Mouse (Mus musculus) forebrain, embryonic 14.5 days (tissue): ENCODE data around the gene Dapk3. TPM values are rescaled to one million over a fixed set of nuclear protein-coding genes. Genes with fewer than 3 reads are reported as not detected.

ENCODE experiments used
- ATAC-seq: fragments of 200-750 bp; cut with Nextera tagmentation; 2 replicates; pipeline ENCODE4 v1.8.0; 2017; ENCODE audit warnings: mild to moderate bottlenecking, moderate library complexity
- DNase-seq: peaks from one replicate; pipeline ENCODE4 v3.0.0-alpha.2; 2015; ENCODE audit warnings: low spot score
- H3K27ac ChIP-seq: fragments of 300-500 bp; sonication (generic); 2 replicates; pipeline ENCODE4 v1.5.1; 2014; ENCODE audit warnings: low read depth, mild to moderate bottlenecking, control low read depth, low read length, moderate library complexity
- H3K27me3 ChIP-seq: fragments of 300-500 bp; sonication (generic); replicated peaks from 2 replicates; pipeline ENCODE4 v1.6.1; 2014; ENCODE audit warnings: low read length, control low read depth, mixed read lengths; ENCODE audit not compliant: control insufficient read depth, insufficient read depth
- H3K36me3 ChIP-seq: fragments of 300-500 bp; sonication (generic); 2 replicates; pipeline ENCODE4 v1.6.1; 2014; ENCODE audit warnings: low read length, control low read depth; ENCODE audit not compliant: control insufficient read depth, insufficient read depth
- H3K4me1 ChIP-seq: fragments of 300-500 bp; sonication (generic); 2 replicates; pipeline ENCODE4 v1.6.1; 2014; ENCODE audit warnings: antibody characterized with exemption, low read length, control low read depth; ENCODE audit not compliant: control insufficient read depth, insufficient read depth
- H3K4me2 ChIP-seq: fragments of 300-500 bp; sonication (generic); 2 replicates; pipeline ENCODE4 v1.6.1; 2014; ENCODE audit warnings: mild to moderate bottlenecking, control low read depth, low read length
- H3K4me3 ChIP-seq: fragments of 300-500 bp; sonication (generic); 2 replicates; pipeline ENCODE4 v1.5.1; 2014; ENCODE audit warnings: low read depth, low read length, control low read depth
- H3K9ac ChIP-seq: fragments of 300-500 bp; sonication (generic); 2 replicates; pipeline ENCODE4 v1.6.1; 2014; ENCODE audit warnings: mild to moderate bottlenecking, low read length, control low read depth, moderate library complexity
- H3K9me3 ChIP-seq: fragments of 300-500 bp; sonication (generic); replicated peaks from 2 replicates; pipeline ENCODE4 v1.6.1; 2016; ENCODE audit warnings: low read length, control low read depth, mixed read lengths; ENCODE audit not compliant: control insufficient read depth
- WGBS: fragments of 180-500 bp; shearing (Covaris S2); extraction: QIAGEN DNeasy Blood & Tissue Kit; methylation state at CpG from one replicate; pipeline ENCODE4 v1.1.7; 2014; 5-methylcytosine and 5-hydroxymethylcytosine counted together
- polyA plus RNA-seq: library from polyadenylated mRNA; unstranded; fragments of >200 nt; fragmentation: Nextera tagmentation; extraction: Ambion mirVana; gene quantifications from 2 replicates; pipeline ENCODE4 v1.2.1, GENCODE M21; 2014

Gene Dapk3
- polyA plus RNA-seq, 1 experiment from 2014 or later = 49.0 TPM

DNA sequence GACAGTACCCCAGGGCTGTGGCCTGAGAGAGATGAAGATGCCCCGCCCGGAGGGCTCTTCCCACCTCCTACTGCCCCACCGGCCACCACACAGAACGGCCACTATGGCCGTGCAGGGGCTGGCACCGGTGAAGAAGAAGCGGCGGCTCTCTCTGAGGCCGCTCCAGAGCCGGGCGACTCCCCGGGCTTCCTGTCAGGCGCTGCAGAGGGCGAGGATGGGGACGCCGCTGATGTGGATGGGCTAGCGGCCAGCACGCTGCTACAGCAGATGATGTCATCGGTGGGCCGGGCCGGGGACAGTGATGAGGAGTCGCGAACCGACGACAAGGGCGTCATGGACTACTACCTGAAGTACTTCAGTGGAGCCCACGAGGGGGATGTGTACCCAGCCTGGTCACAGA, 38.1 kb upstream of the Dapk3 start:
- WGBS = 93% methylated on average over 27 of the region's 27 CpGs

GRCm38 (mm10) chr10:81145307-81145706, 37.5 kb upstream of the Dapk3 start:
- Histone ChIP-seq H3K36me3 (peaks cover 71% of the 10 kb centered on the region), H3K27ac (no peak overlapping the region), H3K27me3 (no peaks in the 10 kb centered on the region), H3K4me2 (no peak overlapping the region), H3K9me3 (no peaks in the 10 kb centered on the region), H3K9ac (no peak overlapping the region), H3K4me3 (no peak overlapping the region), H3K4me1 (no peaks in the 10 kb centered on the region; the same call in 1 of the 2 replicates)
- WGBS = 88% methylated on average over 6 of the region's 6 CpGs
- ATAC-seq (no peak), DNase-seq (no peak)

More for the DNA sequence above, 38.1 kb upstream of the Dapk3 start:
- Histone ChIP-seq H3K27me3 (no peaks in the 10 kb centered on the region), H3K9ac (no peak overlapping the region), H3K4me1 (no peaks in the 10 kb centered on the region; the same call in 1 of the 2 replicates), H3K27ac (no peak overlapping the region), H3K36me3 (peaks cover 65% of the 10 kb centered on the region), H3K4me2 (no peak overlapping the region), H3K9me3 (no peaks in the 10 kb centered on the region), H3K4me3 (no peak overlapping the region)
- no peak for ATAC-seq
- no peak for DNase-seq

- 91% methylated on average over 7 of the region's 7 CpGs for WGBS
Observed at GRCm38 (mm10) chr10:81145778-81146177, 37.0 kb upstream of the Dapk3 start.

DNA sequence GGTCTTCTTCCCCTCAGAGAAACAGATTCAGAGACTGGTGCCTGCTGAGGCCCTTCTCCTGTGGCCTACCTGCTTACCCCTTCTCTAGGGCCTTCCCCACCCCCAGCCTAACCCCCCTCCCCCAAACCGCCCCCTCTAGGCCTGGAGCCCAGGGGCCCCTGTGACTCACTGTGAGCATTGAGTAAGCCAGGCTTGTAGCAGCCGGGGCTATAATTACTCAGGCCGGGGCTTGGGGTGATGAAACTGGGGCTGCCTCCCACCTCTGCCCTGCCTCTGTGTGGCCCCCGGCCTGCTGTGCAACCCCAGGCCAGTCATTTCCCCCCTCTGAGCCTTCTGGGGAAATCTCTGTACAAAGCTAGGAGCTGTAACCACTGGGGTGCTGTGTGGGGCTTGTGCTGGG, 36.5 kb upstream of the Dapk3 start:
- H3K36me3 ChIP-seq = peaks cover 76% of the 10 kb centered on the region
- H3K9me3 ChIP-seq = no peaks in the 10 kb centered on the region
- ATAC-seq = no peak
- H3K27me3 ChIP-seq = no peaks in the 10 kb centered on the region
- no peak overlapping the region for H3K27ac ChIP-seq
- WGBS = 72% methylated on average over 4 of the region's 4 CpGs
- no peak overlapping the region for H3K9ac ChIP-seq
- H3K4me2 ChIP-seq = no peak overlapping the region
- H3K4me3 ChIP-seq = no peak overlapping the region
- no peaks in the 10 kb centered on the region; the same call in 1 of the 2 replicates for H3K4me1 ChIP-seq
- DNase-seq = no peak

More at GRCm38 (mm10) chr10:81145778-81146177, 37.0 kb upstream of the Dapk3 start:
- H3K9me3 ChIP-seq = no peaks in the 10 kb centered on the region
- no peaks in the 10 kb centered on the region for H3K27me3 ChIP-seq
- no peak overlapping the region for H3K4me3 ChIP-seq
- no peaks in the 10 kb centered on the region; the same call in 1 of the 2 replicates for H3K4me1 ChIP-seq
- no peak overlapping the region for H3K27ac ChIP-seq
- no peak for ATAC-seq
- H3K9ac ChIP-seq = no peak overlapping the region
- DNase-seq = no peak
- H3K4me2 ChIP-seq = no peak overlapping the region
- peaks cover 73% of the 10 kb centered on the region for H3K36me3 ChIP-seq

DNA sequence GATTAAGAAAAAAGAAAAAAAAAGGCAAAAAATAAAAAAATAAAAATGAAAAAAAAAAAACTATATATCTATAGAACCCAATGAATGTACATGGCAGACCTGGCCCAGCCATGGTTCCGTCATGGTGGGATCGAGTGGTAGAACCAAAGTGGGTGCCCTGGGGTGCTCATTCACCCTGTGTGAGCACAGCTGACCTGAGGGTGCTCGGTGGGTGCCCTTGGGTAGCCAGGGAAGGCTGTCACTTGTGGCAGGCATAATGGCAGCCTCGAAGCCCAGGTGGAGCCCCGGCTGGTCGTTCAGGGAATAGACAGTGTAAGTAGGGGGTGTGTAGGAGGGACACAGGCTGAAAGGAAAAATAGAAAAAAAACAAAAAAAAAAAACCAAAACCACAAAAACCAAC, 31.5 kb upstream of the Dapk3 start:
- Histone ChIP-seq H3K9me3 (no peaks in the 10 kb centered on the region), H3K9ac (no peak overlapping the region), H3K36me3 (peaks cover 90% of the 10 kb centered on the region), H3K27me3 (no peaks in the 10 kb centered on the region), H3K4me2 (no peak overlapping the region), H3K27ac (no peak overlapping the region), H3K4me3 (no peak overlapping the region), H3K4me1 (no peaks in the 10 kb centered on the region)
- 77% methylated on average over 6 of the region's 6 CpGs for WGBS
- DNase-seq (no peak), ATAC-seq (no peak)

DNA sequence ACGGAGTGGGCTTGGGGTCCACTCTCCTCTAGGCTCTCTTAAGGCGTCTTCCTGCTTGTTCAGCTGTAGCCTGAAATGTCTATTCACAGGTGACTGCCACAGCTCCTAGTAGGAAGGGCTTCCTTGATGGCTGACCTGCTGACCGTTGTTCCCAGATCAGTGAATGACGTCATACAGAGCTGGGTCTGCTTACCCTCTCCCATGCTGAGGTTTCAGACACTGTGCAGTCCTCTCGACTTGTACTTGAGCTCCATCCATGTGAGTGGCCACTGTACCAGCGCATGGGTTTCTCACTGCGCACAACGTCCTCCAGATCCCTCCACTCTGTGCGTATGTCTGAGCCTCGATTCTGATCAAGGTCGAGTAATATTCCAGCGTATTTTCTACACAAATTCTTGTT, 30.2 kb upstream of the Dapk3 start:
- WGBS = 80% methylated on average over 12 of the region's 12 CpGs
- DNase-seq (no peak), ATAC-seq (no peak)
- Histone ChIP-seq H3K4me3 (no peak overlapping the region), H3K9me3 (no peaks in the 10 kb centered on the region), H3K4me1 (no peaks in the 10 kb centered on the region), H3K9ac (no peak overlapping the region), H3K36me3 (peaks cover 90% of the 10 kb centered on the region), H3K27ac (no peak overlapping the region), H3K4me2 (no peak overlapping the region), H3K27me3 (no peaks in the 10 kb centered on the region)

DNA sequence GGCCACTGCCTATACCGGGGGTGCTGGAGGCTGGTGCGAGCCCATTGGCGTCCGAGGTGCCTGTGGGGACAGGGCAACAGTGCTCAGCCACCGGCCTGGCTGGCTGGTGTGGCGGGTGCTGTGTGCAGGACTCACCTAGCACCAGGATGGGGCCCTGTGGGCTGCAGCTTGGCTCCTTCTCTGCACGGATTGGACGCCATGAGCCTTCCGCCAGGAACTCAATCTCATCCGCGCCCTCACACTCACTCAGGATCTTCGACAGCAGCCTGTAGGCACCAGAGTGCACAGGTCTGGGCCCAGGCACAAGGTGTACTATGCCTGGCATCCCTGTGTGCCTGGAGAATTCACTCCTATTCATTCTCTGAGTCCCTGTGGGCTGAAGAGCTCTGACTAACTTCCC, 28.5 kb upstream of the Dapk3 start:
- Histone ChIP-seq H3K4me1 (no peaks in the 10 kb centered on the region), H3K36me3 (peaks cover 90% of the 10 kb centered on the region), H3K4me3 (no peak overlapping the region), H3K4me2 (no peak overlapping the region), H3K9me3 (no peaks in the 10 kb centered on the region), H3K27me3 (no peaks in the 10 kb centered on the region), H3K27ac (no peak overlapping the region), H3K9ac (peak overlapping the region; percentile 21; the same call in 1 of the 2 replicates)
- 95% methylated on average over 12 of the region's 12 CpGs for WGBS
- ATAC-seq = no peak
- DNase-seq = no peak

- no peak overlapping the region for H3K27ac ChIP-seq
- ATAC-seq = no peak
- H3K27me3 ChIP-seq = no peaks in the 10 kb centered on the region
- H3K4me1 ChIP-seq = no peaks in the 10 kb centered on the region
- WGBS = 85% methylated on average over 6 of the region's 6 CpGs
- DNase-seq = no peak
- H3K36me3 ChIP-seq = peaks cover 88% of the 10 kb centered on the region
- H3K9ac ChIP-seq = 0 out of 2 replicates have a peak overlapping the region, but pooled peaks have one; percentile 21
- H3K4me3 ChIP-seq = no peak overlapping the region
- H3K9me3 ChIP-seq = no peaks in the 10 kb centered on the region
- no peak overlapping the region for H3K4me2 ChIP-seq
Observed at GRCm38 (mm10) chr10:81154736-81155135, 28.1 kb upstream of the Dapk3 start.

DNA sequence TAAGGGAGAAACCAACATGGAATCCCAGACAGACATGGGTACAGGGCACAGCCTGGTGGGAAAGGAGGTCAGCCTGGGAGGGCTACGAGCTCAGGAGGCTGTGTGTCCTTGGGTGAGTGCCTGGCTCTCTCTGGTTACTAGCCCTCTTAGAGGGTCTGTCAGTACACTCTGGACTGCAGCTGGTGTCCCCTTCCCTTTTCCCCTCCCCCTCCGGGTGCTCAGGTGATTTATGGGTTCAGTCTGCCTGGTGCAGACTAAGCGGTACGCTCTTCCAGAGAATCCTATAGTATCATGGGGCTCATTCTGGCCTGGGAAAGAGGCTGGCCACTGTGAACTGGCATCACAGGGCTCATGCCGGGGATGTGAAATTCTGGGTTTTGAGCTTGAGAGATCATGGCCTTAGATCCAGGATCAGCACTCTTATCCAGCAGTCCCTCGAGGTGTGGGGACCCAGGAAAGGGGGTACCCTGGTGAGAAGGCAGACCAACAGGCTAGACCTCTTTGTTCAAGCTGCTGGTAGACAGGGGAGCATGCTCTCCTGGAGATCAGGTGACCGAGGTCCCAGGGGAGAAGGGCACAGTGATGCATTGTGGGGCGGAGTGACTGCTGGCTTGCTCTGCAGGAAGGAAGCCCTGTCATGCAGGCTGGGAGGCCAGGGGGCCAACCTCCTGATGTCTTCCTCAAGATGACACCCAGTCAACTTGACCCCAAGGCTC, 21.0 kb upstream of the Dapk3 start:
- Histone ChIP-seq H3K27ac (no peak overlapping the region), H3K27me3 (no peaks in the 10 kb centered on the region), H3K9ac (no peak overlapping the region), H3K4me2 (no peak overlapping the region), H3K9me3 (no peaks in the 10 kb centered on the region), H3K36me3 (peaks cover 70% of the 10 kb centered on the region), H3K4me1 (peaks cover 5% of the 10 kb centered on the region), H3K4me3 (no peak overlapping the region)
- ATAC-seq (no peak), DNase-seq (no peak)
- WGBS = 95% methylated on average over 8 of the region's 8 CpGs
